Mouse (Mus musculus) G1E (cell line): ENCODE data around the gene Atrn.

Experiments
- CTCF ChIP-seq: IDR thresholded peaks from 2 replicates; pipeline ENCODE4 v1.5.1; 2012; ENCODE audit warnings: low read depth, low read length, inconsistent platforms, mixed read lengths
- GATA1 ChIP-seq: IDR thresholded peaks from 2 replicates; pipeline ENCODE4 v1.6.1; 2012; ENCODE audit warnings: borderline replicate concordance, low read length, inconsistent platforms, mixed read lengths
- GATA2 ChIP-seq: IDR thresholded peaks from 2 replicates; pipeline ENCODE4 v1.6.1; 2012; ENCODE audit warnings: low read depth, low read length, inconsistent platforms, borderline replicate concordance
- POLR2AphosphoS5 ChIP-seq: IDR thresholded peaks from 2 replicates; pipeline ENCODE4 v1.6.1; 2012; ENCODE audit warnings: low read depth, low read length, inconsistent platforms; ENCODE audit not compliant: insufficient replicate concordance

- TF ChIP-seq CTCF (no peak), GATA1 (no peak), POLR2AphosphoS5 (no peak), GATA2 (no peak)
Measured at GRCm38 (mm10) chr2:131009123-131009522, 102.8 kb downstream of the Atrn start.
